In genomic region chr5:141380774-141381156, GRCm38 (mm10) we compare ENCODE assay signal across 10 mouse cellular contexts.
DNase-seq lines count a peak whose midpoint lies in the region; ATAC-seq lines count a peak whose summit lies in the region.
"Had no signal": no experiment of that assay in that cellular context is flagged by ENCODE, and none has a peak within 500 bp of the region (broad histone marks: within the 10 kb centered on the region; RNA-seq: fewer than 3 reads in every experiment).

No protein-coding gene starts in this region.

- no peak overlapping the region for H3K9ac ChIP-seq in intestine, embryonic 14.5 days (ENCODE audit: low read length)
- no peak overlapping the region for H3K9ac ChIP-seq in heart, embryonic 11.5 days (ENCODE audit: low read depth, low read length)

- WGBS in intestine, embryonic 14.5 days, result 46% methylated on average over 3 of the region's 3 CpGs
- 77% methylated on average over 3 of the region's 3 CpGs for WGBS in heart, embryonic 11.5 days (ENCODE audit: insufficient replicate concordance)

- peak; percentile 60; the same call in 1 of the 2 replicates for ATAC-seq in intestine, embryonic 14.5 days (replicated peaks; ENCODE audit: low FRiP score, low TSS enrichment, low read depth)
- no peak for ATAC-seq in heart, embryonic 11.5 days (replicated peaks; ENCODE audit: insufficient number of reproducible peaks, low FRiP score, low TSS enrichment)

- H3K4me1 ChIP-seq in intestine, embryonic 14.5 days (replicated peaks; ENCODE audit: control insufficient read depth, insufficient read depth, low read length), result peaks cover 23% of the 10 kb centered on the region
- H3K4me1 ChIP-seq in heart, embryonic 11.5 days (ENCODE audit: control insufficient read depth, insufficient read depth, low read length), result peaks cover 2% of the 10 kb centered on the region; the same call in 1 of the 2 replicates

- H3K27ac ChIP-seq in intestine, embryonic 14.5 days (ENCODE audit: low read depth), result peak overlapping the region; percentile 62; the same call in 1 of the 2 replicates
- no peak overlapping the region for H3K27ac ChIP-seq in heart, embryonic 11.5 days (ENCODE audit: low read depth, low read length)

- no peaks in the 10 kb centered on the region for H3K36me3 ChIP-seq in intestine, embryonic 14.5 days (ENCODE audit: control insufficient read depth, insufficient read depth, low read length)
- H3K36me3 ChIP-seq in heart, embryonic 11.5 days (ENCODE audit: control insufficient read depth, insufficient read depth, low read length), result no peaks in the 10 kb centered on the region

- H3K4me2 ChIP-seq in intestine, embryonic 14.5 days (ENCODE audit: low read length), result peak overlapping the region; percentile 27; the same call in 1 of the 2 replicates
- H3K4me2 ChIP-seq in heart, embryonic 11.5 days, result no peak overlapping the region

- peak; percentile 2 to 4 for DNase-seq in urinary bladder, adult 18-20 months (ENCODE audit: low spot score in 2 of 2)
- DNase-seq in urinary bladder, postnatal 10 days (ENCODE audit: low spot score), result no peak
- peak; percentile 66 for DNase-seq in intestine, embryonic 14.5 days (ENCODE audit: low spot score)
- peak; percentile 40 to 64 for DNase-seq in kidney, postnatal 25 days
- DNase-seq in layer of hippocampus, postnatal 14 days (ENCODE audit: low spot score in 2 of 2), result no peak
- no peak for DNase-seq in retina, embryonic 14.5 days (ENCODE audit: low spot score)
- no peak for DNase-seq in Muller cell, postnatal 12 days (ENCODE audit: inconsistent ontology term)
- DNase-seq: lung, postnatal 4 days; thymus, postnatal 4 days had no signal

- H3K4me3 ChIP-seq in intestine, embryonic 14.5 days (ENCODE audit: low read depth, low read length), result no peak overlapping the region
- H3K4me3 ChIP-seq in heart, embryonic 11.5 days (ENCODE audit: low read depth, low read length), result no peak overlapping the region

- no peaks in the 10 kb centered on the region for H3K27me3 ChIP-seq in intestine, embryonic 14.5 days (replicated peaks; ENCODE audit: control insufficient read depth, insufficient read depth, low read length)
- H3K27me3 ChIP-seq in heart, embryonic 11.5 days (ENCODE audit: control insufficient read depth, insufficient read depth, low read length), result no peaks in the 10 kb centered on the region

- H3K9me3 ChIP-seq in intestine, embryonic 14.5 days (ENCODE audit: control insufficient read depth, low read length), result no peaks in the 10 kb centered on the region
- no peaks in the 10 kb centered on the region for H3K9me3 ChIP-seq in heart, embryonic 11.5 days (replicated peaks; ENCODE audit: control insufficient read depth, low read length)

Comparison
In these comparisons a context has a peak if more than half of its experiments do, and no peak if none do; other contexts are left out.
1. DNase-seq: peak in urinary bladder, adult 18-20 months (2 of 2), intestine, embryonic 14.5 days (single experiment) and kidney, postnatal 25 days (2 of 2); none in urinary bladder, postnatal 10 days (single experiment), layer of hippocampus, postnatal 14 days (0 of 2), retina, embryonic 14.5 days (single experiment) and Muller cell, postnatal 12 days (single experiment).